Mouse (Mus musculus) cerebellum, adult 9-10 months (tissue): ENCODE measurements around the gene Nrd1.

ENCODE experiments used
- DNase-seq: peaks from one replicate; pipeline ENCODE4 v3.0.0; 2022

Nrd1 gene

DNA sequence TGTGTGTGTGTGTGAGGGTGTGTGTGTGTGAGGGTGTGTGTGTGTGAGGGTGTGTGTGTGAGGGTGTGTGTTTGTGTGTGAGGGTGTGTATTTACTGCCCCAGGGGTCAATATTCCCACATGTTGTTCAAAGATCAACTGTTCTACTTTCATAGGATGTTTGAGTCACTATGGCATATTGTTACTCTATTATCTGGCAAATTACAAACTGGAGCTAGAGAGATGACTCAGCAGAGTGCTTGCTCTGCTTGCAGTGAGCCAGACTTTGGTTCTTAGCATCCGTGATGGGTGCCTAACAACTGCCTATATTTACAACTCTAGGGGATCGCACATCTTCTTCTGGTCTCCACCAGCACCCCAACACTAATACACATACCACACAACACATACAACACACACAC, 29.4 kb downstream of the Nrd1 start:
- DNase-seq: no peak

GRCm38 (mm10) chr4:109030266-109030665, 29.8 kb downstream of the Nrd1 start:
- no peak for DNase-seq

GRCm38 (mm10) chr4:109036327-109036726, 35.9 kb downstream of the Nrd1 start:
- DNase-seq: peak; percentile 42

GRCm38 (mm10) chr4:109042739-109043138, 42.3 kb downstream of the Nrd1 start:
- no peak for DNase-seq

DNA sequence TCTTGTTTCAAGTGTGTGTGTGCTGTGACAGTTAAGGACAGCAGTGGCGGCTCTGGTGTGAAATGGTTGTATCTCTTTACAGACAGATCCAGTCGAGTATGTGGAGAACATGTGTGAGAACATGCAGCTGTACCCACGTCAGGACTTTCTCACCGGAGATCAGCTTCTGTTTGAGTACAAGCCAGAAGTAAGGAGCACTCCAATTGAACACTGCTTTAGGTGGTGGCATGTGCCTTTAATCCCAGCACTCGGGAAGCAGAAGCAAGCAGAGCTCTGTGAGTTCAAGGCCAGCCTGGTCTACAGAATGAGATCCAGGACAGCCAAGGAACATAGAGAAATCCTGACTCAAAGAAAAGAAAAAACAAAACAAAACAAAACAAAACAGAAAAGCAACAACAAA, 42.8 kb downstream of the Nrd1 start:
- DNase-seq: no peak

DNA sequence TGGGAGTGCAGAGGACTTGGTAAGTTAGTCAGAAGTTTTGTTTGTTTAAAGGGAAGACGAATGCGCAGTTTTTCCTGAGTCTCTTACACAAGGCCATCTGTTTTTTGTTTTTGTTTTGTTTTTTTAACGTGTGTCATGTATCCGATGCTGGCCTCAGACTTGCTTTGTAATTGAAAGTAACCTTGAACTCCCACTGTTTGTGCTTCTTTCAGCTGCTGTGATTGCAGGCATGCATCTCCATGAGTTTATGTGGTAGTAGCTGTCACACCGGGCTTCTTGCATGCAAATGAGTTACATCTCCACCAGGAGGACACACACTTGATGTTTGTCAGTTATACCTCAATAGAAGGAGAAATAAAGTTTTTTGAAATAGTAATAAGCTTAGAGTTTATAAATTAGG, 43.3 kb downstream of the Nrd1 start:
- DNase-seq: no peak

- no peak for DNase-seq
These were observed 47.8 kb downstream of the Nrd1 start for GRCm38 (mm10) chr4:109048258-109048657.

DNA sequence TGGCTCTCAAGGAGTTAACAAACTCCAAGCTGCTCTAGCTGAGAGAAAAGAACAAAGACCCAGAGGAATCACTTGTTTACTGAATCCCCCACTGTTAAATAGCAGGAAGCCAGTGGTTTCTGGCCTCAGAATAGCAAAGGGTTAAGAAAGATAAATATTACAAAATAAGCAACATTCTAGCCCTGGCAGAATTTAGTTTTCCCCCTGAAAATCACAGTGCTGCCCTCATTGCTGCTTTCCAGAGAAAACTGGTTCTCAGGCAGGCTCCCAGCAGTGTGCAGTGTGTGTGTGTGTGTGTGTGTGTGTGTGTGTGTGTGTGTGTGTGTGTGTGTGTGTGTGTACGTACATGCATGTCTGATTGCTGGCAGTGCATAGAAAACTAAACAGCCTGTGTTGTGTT, 51.8 kb downstream of the Nrd1 start:
- no peak for DNase-seq

- no peak for DNase-seq
These were observed 53.5 kb downstream of the Nrd1 start for GRCm38 (mm10) chr4:109054003-109054402.

DNA sequence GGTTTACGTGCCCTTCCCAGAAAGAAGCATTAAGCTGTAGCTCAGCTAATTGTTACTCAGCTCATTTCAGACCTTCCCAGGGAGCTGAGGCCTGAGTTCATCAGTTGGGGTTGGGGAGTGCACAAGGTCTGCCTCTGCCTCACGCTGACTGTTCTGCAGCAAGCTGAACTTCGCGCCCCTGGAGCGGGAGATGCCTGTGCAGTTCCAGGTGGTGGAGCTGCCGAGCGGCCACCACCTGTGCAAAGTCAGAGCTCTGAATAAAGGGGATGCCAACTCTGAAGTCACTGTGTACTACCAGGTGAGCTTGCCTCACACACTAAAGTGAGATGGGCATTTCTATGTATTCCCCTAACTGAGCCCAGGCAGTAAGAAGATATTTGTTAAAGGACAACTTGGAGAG, 55.9 kb downstream of the Nrd1 start:
- DNase-seq: no peak

GRCm38 (mm10) chr4:109057640-109058039, 57.2 kb downstream of the Nrd1 start:
- no peak for DNase-seq

- DNase-seq: no peak
These were observed 58.9 kb downstream of the Nrd1 start for GRCm38 (mm10) chr4:109059255-109059821.

GRCm38 (mm10) chr4:109064941-109065340, 64.5 kb downstream of the Nrd1 start:
- no peak for DNase-seq

GRCm38 (mm10) chr4:109065714-109066113, 65.3 kb downstream of the Nrd1 start:
- DNase-seq: no peak

DNA sequence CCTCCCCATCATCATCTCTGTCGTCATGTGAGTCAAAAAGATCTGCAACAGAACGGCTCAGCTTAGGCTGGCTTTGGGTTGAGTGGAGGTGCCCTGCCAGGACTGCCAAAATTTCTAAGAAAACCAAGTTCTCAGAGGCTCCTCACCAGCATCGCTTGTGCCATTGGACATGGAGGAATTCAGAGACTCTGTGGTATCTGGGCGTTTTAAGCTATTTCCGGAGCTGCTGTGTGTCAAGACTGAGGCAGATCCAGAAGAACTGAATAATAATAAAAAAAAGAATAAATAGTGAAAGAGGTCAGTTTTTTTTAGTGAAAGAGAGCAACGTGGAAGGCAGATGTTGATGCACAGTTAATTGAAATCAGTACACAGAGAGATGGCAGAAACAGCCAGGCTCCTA, 72.4 kb downstream of the Nrd1 start:
- DNase-seq: no peak

DNA sequence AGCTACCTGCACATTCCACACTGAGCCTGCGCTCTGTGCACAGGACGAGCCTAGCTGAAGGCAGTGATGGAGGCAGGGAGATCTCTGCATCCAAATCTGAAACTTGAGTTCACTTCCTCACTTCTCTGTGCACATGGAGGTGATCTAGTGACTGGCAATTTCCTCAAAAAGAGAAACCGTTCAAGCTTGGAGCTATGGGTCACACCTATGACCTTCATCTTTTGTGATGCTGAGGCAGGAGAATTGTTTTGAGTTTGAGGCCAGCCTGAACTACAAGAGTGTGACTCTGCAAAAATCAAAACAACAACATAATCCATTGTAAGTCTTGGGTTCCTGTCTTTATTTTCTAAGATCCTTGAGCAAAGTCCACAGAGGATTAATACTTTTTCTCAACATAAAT, 72.8 kb downstream of the Nrd1 start:
- no peak for DNase-seq

GRCm38 (mm10) chr4:109078941-109079340, 78.5 kb downstream of the Nrd1 start:
- no peak for DNase-seq

DNA sequence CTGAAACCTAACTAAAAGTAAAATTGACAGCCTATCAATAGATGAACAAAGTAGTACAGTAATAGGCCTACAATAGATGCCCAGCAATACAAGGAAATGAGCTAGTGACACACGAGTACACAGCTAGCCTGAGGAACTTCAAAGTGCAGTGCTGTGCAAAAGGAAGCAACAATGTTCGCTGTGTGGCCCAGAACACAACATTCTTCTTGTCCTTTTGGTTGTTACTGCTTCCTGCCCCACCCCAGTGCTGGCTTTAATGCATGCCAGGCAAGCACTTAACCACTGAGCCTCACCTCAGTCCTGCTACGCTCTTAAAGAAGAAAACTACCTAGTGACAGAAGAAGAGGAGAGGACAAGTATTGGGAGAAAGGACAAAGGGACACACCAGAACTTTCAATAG, 79.2 kb downstream of the Nrd1 start:
- no peak for DNase-seq

DNA sequence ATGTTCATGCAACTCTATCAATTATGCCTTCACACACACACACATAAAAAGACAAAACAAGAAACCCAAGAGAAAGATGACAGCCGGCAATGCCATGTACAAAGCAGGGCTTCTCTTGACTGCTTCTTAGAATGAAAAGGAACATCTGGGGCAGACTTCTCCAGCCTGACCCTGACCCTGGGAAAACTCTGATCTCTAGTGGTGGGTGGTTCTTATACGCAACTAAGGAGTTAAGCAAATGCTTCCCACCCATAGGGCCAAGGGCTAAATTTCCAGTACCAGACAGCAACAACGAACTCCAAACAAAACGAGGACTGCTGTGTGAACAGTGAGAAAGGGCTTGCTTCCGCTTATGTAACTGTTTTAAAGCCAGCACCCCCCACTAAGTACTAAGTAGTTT, 79.7 kb downstream of the Nrd1 start:
- DNase-seq: no peak

DNA sequence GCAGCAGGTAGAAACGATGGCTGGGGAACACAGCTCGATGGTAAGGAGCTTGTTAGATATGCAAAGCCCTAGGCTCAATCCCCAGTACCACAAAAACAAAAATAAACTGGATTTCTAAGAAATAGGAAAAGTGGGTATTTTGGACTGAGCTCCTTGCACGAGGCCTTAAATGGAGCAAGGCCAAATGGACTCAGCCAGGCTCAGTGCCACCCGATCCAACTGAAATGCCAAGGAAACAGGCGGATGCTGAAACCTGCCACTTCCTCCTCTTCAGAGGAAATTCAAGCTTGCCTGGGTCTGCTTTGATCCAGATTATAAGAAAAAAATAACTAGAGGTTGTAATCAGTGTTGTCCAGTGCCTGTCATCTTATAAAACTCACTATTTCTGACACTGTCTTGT, 88.7 kb downstream of the Nrd1 start:
- peak; percentile 27 for DNase-seq

DNA sequence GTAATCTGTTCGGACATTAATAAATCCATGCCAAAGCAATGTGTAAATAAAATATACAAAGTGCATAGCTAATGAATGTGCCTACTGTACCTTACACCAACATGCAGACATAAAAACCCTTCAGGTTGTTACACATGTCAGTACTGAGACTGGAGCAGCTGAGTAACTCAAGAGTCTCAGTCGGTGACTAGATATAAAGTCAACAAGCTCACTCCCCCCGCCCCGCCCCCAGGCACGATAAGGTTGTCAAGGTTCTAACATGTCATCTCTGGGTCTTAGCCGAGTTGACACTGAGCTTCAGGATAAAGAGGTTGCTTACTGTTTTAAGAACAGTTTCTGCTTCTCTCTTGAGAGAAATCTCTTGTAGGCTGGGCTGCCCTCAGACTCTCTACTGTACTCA, 89.5 kb downstream of the Nrd1 start:
- DNase-seq: no peak

- DNase-seq: no peak
These were observed 90.9 kb downstream of the Nrd1 start for GRCm38 (mm10) chr4:109091241-109091777.

DNA sequence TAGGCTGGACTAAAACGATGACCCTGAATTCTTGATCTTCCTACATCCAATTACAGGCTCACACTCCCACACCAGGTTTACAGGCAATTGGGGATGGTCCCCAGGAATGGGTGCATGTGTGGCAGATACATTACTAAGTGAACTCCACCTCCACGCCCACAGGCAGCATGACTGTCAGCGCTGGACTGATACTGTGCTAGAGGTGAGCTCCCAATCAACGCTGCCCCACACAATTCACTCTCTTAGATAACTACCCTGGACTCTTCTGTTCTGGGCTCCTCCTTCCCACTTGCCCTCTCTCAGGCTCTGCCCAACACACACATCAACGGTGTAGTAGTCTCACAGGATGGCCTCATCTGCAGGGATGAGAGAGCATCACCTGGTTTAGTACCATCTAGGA, 91.9 kb downstream of the Nrd1 start:
- no peak for DNase-seq

DNA sequence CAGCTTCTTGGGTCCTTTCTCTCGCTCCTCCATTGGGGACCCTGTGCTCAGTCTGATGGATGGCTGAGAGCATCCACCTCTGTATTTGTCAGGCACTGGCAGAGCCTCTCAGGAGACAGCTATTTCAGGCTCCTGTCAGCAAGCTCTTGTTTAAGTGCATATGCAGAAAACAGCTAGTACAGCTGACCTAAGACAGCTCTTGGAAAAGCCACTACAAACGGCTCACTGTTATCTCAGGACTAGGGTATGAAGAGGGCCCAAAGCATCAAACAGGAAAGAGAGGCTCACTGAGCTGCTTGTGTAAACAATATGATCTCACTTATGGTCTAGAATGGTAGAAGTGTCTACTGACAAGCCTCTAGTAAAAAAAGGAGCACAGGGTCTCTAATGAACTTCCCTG, 93.8 kb downstream of the Nrd1 start:
- DNase-seq: no peak

- DNase-seq: no peak
These were observed 98.4 kb downstream of the Nrd1 start for GRCm38 (mm10) chr4:109098861-109099260.

DNA sequence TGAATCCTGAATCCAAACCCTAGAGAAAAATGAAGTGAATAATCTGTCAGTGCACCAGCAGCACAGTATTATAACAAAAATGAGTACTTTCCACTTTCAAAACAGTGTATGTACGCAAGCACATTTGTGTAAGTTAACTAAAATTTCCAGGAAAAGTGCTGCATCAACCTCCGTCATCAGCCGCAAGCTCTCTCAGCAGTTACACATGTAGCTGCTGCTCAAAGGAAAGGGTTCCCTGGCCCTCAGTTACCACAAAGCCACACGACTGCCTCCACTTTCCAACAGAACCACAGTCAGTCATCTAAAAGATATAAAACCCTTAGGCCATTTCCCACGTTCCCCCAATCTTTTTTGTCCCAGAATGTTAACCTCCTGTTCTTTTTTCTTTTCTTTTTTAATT, 102.1 kb downstream of the Nrd1 start:
- DNase-seq: no peak
